Comparison of ENCODE assay signal across 28 mouse cellular contexts in the genomic region with DNA sequence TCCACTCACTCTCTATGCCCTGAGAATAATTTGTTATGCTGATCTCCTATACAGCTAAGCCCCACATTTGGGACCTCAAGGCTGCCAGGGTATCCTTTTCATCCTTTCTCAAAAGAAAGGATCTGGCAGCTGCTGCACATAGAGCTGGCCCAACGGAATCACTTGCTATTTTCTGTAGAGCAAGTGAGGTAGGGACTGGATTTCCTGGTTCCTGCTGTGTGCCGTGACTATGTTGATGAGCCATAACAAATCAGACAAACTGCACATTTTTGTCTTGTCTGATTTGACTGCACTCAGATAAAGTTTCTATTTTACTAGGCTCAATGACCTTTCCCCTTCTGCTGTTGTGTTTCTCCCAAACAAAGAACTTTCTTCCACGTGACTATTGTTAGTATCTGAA. TPM values are rescaled to one million over a fixed set of nuclear protein-coding genes. Genes with fewer than 3 reads are reported as not detected.
DNase-seq lines count a peak whose midpoint lies in the region; ATAC-seq lines count a peak whose summit lies in the region.
"Had no signal": no experiment of that assay in that cellular context is flagged by ENCODE, and none has a peak within 500 bp of the region (broad histone marks: within the 10 kb centered on the region; RNA-seq: fewer than 3 reads in every experiment).

No protein-coding gene starts in this region.

- no peak overlapping the region for H3K9ac ChIP-seq in forebrain, embryonic 11.5 days (ENCODE audit: low read length)
- no peak overlapping the region for H3K9ac ChIP-seq in forebrain, embryonic 14.5 days (ENCODE audit: low read length)
- H3K9ac ChIP-seq in midbrain, embryonic 11.5 days (ENCODE audit: low read length) = no peak overlapping the region
- H3K9ac ChIP-seq in midbrain, embryonic 13.5 days (replicated peaks) = no peak overlapping the region
- H3K9ac ChIP-seq: forebrain, embryonic 15.5 days; limb, embryonic 12.5 days; liver, embryonic 15.5 days; lung, embryonic 14.5 days had no signal

- 27% methylated on average over 3 of the region's 3 CpGs for WGBS in forebrain, embryonic 11.5 days
- 39% methylated on average over 3 of the region's 3 CpGs for WGBS in forebrain, embryonic 14.5 days
- 20% methylated on average over 3 of the region's 3 CpGs for WGBS in midbrain, embryonic 11.5 days
- WGBS in midbrain, embryonic 13.5 days = 25% methylated on average over 3 of the region's 3 CpGs

- no peaks in the 10 kb centered on the region for H3K9me3 ChIP-seq in forebrain, embryonic 11.5 days (ENCODE audit: control insufficient read depth, low read length)
- no peaks in the 10 kb centered on the region for H3K9me3 ChIP-seq in forebrain, embryonic 14.5 days (replicated peaks; ENCODE audit: control insufficient read depth, low read length)
- no peaks in the 10 kb centered on the region for H3K9me3 ChIP-seq in midbrain, embryonic 11.5 days (ENCODE audit: control insufficient read depth, low read length)
- no peaks in the 10 kb centered on the region for H3K9me3 ChIP-seq in midbrain, embryonic 13.5 days
- H3K9me3 ChIP-seq: forebrain, embryonic 15.5 days; limb, embryonic 12.5 days; liver, embryonic 15.5 days had no signal

- H3K4me2 ChIP-seq in forebrain, embryonic 11.5 days (ENCODE audit: low read depth, low read length, severe bottlenecking) = no peak overlapping the region
- no peak overlapping the region for H3K4me2 ChIP-seq in forebrain, embryonic 14.5 days (ENCODE audit: low read length)
- no peak overlapping the region for H3K4me2 ChIP-seq in midbrain, embryonic 11.5 days
- H3K4me2 ChIP-seq in midbrain, embryonic 13.5 days (replicated peaks) = no peak overlapping the region
- H3K4me2 ChIP-seq: forebrain, embryonic 15.5 days; heart, embryonic 11.5 days; limb, embryonic 12.5 days; liver, embryonic 15.5 days; lung, embryonic 14.5 days had no signal

- H3K36me3 ChIP-seq in forebrain, embryonic 11.5 days (ENCODE audit: control insufficient read depth, insufficient read depth, low read length) = no peaks in the 10 kb centered on the region
- H3K36me3 ChIP-seq in forebrain, embryonic 14.5 days (ENCODE audit: control insufficient read depth, insufficient read depth, low read length) = no peaks in the 10 kb centered on the region
- no peaks in the 10 kb centered on the region for H3K36me3 ChIP-seq in midbrain, embryonic 11.5 days (ENCODE audit: control insufficient read depth, insufficient read depth, low read length)
- H3K36me3 ChIP-seq in midbrain, embryonic 13.5 days = no peaks in the 10 kb centered on the region
- H3K36me3 ChIP-seq: forebrain, embryonic 15.5 days; limb, embryonic 12.5 days; liver, embryonic 15.5 days had no signal

- H3K27me3 ChIP-seq in forebrain, embryonic 11.5 days (ENCODE audit: control insufficient read depth, insufficient read depth, low read length) = no peaks in the 10 kb centered on the region
- no peaks in the 10 kb centered on the region for H3K27me3 ChIP-seq in forebrain, embryonic 14.5 days (replicated peaks; ENCODE audit: control insufficient read depth, insufficient read depth, low read length)
- no peaks in the 10 kb centered on the region for H3K27me3 ChIP-seq in midbrain, embryonic 11.5 days (ENCODE audit: control insufficient read depth, insufficient read depth, low read length)
- H3K27me3 ChIP-seq in midbrain, embryonic 13.5 days = peaks cover 5% of the 10 kb centered on the region; the same call in 1 of the 2 replicates
- H3K27me3 ChIP-seq: forebrain, embryonic 15.5 days; limb, embryonic 12.5 days; liver, embryonic 15.5 days had no signal

- ATAC-seq in forebrain, embryonic 11.5 days (replicated peaks; ENCODE audit: low FRiP score) = 0 out of 2 replicates have a peak, but pooled peaks have one; percentile 44
- no peak for ATAC-seq in forebrain, embryonic 14.5 days
- ATAC-seq in midbrain, embryonic 11.5 days (ENCODE audit: low FRiP score) = peak; percentile 89
- ATAC-seq in midbrain, embryonic 13.5 days = no peak; the same call in 1 of the 2 replicates
- ATAC-seq: forebrain, embryonic 15.5 days; intestine, embryonic 16.5 days had no signal

- no peak overlapping the region for H3K27ac ChIP-seq in forebrain, embryonic 11.5 days (ENCODE audit: low read depth, low read length)
- H3K27ac ChIP-seq in forebrain, embryonic 14.5 days (ENCODE audit: low read depth, low read length) = no peak overlapping the region
- no peak overlapping the region for H3K27ac ChIP-seq in midbrain, embryonic 11.5 days (ENCODE audit: low read depth, low read length)
- no peak overlapping the region for H3K27ac ChIP-seq in midbrain, embryonic 13.5 days
- H3K27ac ChIP-seq: forebrain, embryonic 15.5 days; gastrocnemius, adult 2 months; kidney, postnatal 0 days; limb, embryonic 12.5 days; liver, embryonic 15.5 days had no signal

- no peak for DNase-seq in forebrain, embryonic 11.5 days (ENCODE audit: low spot score)
- no peak for DNase-seq in forebrain, embryonic 14.5 days (ENCODE audit: low spot score)
- no peak for DNase-seq in midbrain, embryonic 11.5 days (ENCODE audit: low spot score, missing footprints)
- peak; percentile 42 for DNase-seq in Muller cell, postnatal 12 days (ENCODE audit: inconsistent ontology term)
- peak; percentile 46 for DNase-seq in embryo, embryonic 10.5 days (ENCODE audit: low spot score)
- DNase-seq in cerebellum, adult 11 months = no peak
- no peak for DNase-seq in left cerebral cortex, adult 9 months (ENCODE audit: low spot score in 2 of 2)
- DNase-seq: adrenal gland, adult 2 months; adrenal gland, postnatal 36 days; cerebellum, adult 8-10 months; cerebellum, postnatal 25 days; gastrocnemius, adult 2 months; gastrocnemius, postnatal 36 days; heart, adult 18-20 months; heart, postnatal 36 days; kidney, adult 8-10 months; kidney, postnatal 4 days; layer of hippocampus, postnatal 36 days; lung, embryonic 14.5 days; right cerebral cortex, postnatal 14 days; thymus, postnatal 4 days had no signal

- no peak overlapping the region for H3K4me3 ChIP-seq in forebrain, embryonic 11.5 days (ENCODE audit: low read depth, low read length)
- H3K4me3 ChIP-seq in forebrain, embryonic 14.5 days (ENCODE audit: low read depth, low read length) = no peak overlapping the region
- H3K4me3 ChIP-seq in midbrain, embryonic 11.5 days (ENCODE audit: low read depth, low read length) = no peak overlapping the region
- H3K4me3 ChIP-seq in midbrain, embryonic 13.5 days (replicated peaks) = no peak overlapping the region
- H3K4me3 ChIP-seq: forebrain, embryonic 15.5 days; gastrocnemius, adult 2 months; limb, embryonic 12.5 days; liver, embryonic 15.5 days had no signal

- H3K4me1 ChIP-seq in forebrain, embryonic 11.5 days (replicated peaks; ENCODE audit: control insufficient read depth, insufficient read depth, low read length) = no peaks in the 10 kb centered on the region
- no peaks in the 10 kb centered on the region for H3K4me1 ChIP-seq in forebrain, embryonic 14.5 days (ENCODE audit: control insufficient read depth, insufficient read depth, low read length)
- peaks cover 2% of the 10 kb centered on the region; the same call in 1 of the 2 replicates for H3K4me1 ChIP-seq in midbrain, embryonic 11.5 days (ENCODE audit: control insufficient read depth, insufficient read depth, low read length)
- no peaks in the 10 kb centered on the region for H3K4me1 ChIP-seq in midbrain, embryonic 13.5 days (replicated peaks)
- H3K4me1 ChIP-seq: forebrain, embryonic 15.5 days; limb, embryonic 12.5 days; liver, embryonic 15.5 days had no signal

RNA-seq across cellular contexts. Expression of a gene that starts 14.2 kb away (rescaled TPM):
- polyA plus RNA-seq in forebrain, embryonic 11.5 days (2014; fragmentation: Nextera tagmentation; extraction: Ambion mirVana) = 87.6 and 94.8 TPM in 2 replicates
- polyA plus RNA-seq in forebrain, embryonic 14.5 days (2014; fragmentation: Nextera tagmentation; extraction: Ambion mirVana) = 148 and 186 TPM in 2 replicates
- polyA plus RNA-seq in midbrain, embryonic 11.5 days (2014; fragmentation: Nextera tagmentation; extraction: Ambion mirVana) = 161 and 195 TPM in 2 replicates
- polyA plus RNA-seq in midbrain, embryonic 13.5 days (2015; fragmentation: Nextera tagmentation; extraction: Ambion mirVana) = 117 and 120 TPM in 2 replicates

Comparison
In these comparisons a context has a peak if more than half of its experiments do, and no peak if none do; other contexts are left out.
1. ATAC-seq: peak in forebrain, embryonic 11.5 days (single experiment) and midbrain, embryonic 11.5 days (single experiment); none in forebrain, embryonic 14.5 days (single experiment) and midbrain, embryonic 13.5 days (single experiment).
2. DNase-seq: peak in Muller cell, postnatal 12 days (single experiment) and embryo, embryonic 10.5 days (single experiment); none in forebrain, embryonic 11.5 days (single experiment), forebrain, embryonic 14.5 days (single experiment), midbrain, embryonic 11.5 days (single experiment), cerebellum, adult 11 months (single experiment) and left cerebral cortex, adult 9 months (0 of 2).